12 mouse cellular contexts compared by ENCODE assay signal in genomic region chr1:163344931-163345330, GRCm38 (mm10). TPM values are rescaled to one million over a fixed set of nuclear protein-coding genes. Genes with fewer than 3 reads are reported as not detected.
DNase-seq lines count a peak whose midpoint lies in the region; ATAC-seq and TF ChIP-seq lines count a peak whose summit lies in the region.
"Had no signal": no experiment of that assay in that cellular context is flagged by ENCODE, and none has a peak within 500 bp of the region (broad histone marks: within the 10 kb centered on the region; RNA-seq: fewer than 3 reads in every experiment).

No protein-coding gene starts in this region.

- H3K9ac ChIP-seq in forebrain, embryonic 11.5 days (ENCODE audit: low read length) = no peak overlapping the region
- no peak overlapping the region for H3K9ac ChIP-seq in forebrain, embryonic 14.5 days (ENCODE audit: low read length)
- H3K9ac ChIP-seq in liver, postnatal 0 days (replicated peaks) = no peak overlapping the region
- H3K9ac ChIP-seq in liver, embryonic 12.5 days = no peak overlapping the region
- H3K9ac ChIP-seq: heart, embryonic 12.5 days; limb, embryonic 15.5 days had no signal

- no peak overlapping the region for H3K4me2 ChIP-seq in forebrain, embryonic 11.5 days (ENCODE audit: low read depth, low read length, severe bottlenecking)
- H3K4me2 ChIP-seq in forebrain, embryonic 14.5 days (ENCODE audit: low read length) = no peak overlapping the region
- no peak overlapping the region for H3K4me2 ChIP-seq in liver, postnatal 0 days (ENCODE audit: low read depth, low read length)
- no peak overlapping the region for H3K4me2 ChIP-seq in liver, embryonic 12.5 days
- H3K4me2 ChIP-seq: heart, embryonic 12.5 days; limb, embryonic 15.5 days had no signal

- 0% methylated on average over 1 of the region's 1 CpGs for WGBS in forebrain, embryonic 11.5 days
- 24% methylated on average over 1 of the region's 1 CpGs for WGBS in forebrain, embryonic 14.5 days
- WGBS in liver, postnatal 0 days (ENCODE audit: insufficient replicate concordance) = 32% methylated on average over 1 of the region's 1 CpGs
- WGBS in liver, embryonic 12.5 days (ENCODE audit: insufficient replicate concordance) = 17% methylated on average over 1 of the region's 1 CpGs

- H3K36me3 ChIP-seq in forebrain, embryonic 11.5 days (ENCODE audit: control insufficient read depth, insufficient read depth, low read length) = no peaks in the 10 kb centered on the region
- H3K36me3 ChIP-seq in forebrain, embryonic 14.5 days (ENCODE audit: control insufficient read depth, insufficient read depth, low read length) = no peaks in the 10 kb centered on the region
- H3K36me3 ChIP-seq in liver, postnatal 0 days (replicated peaks; ENCODE audit: insufficient read depth, low read length) = no peaks in the 10 kb centered on the region
- H3K36me3 ChIP-seq in liver, embryonic 12.5 days = no peaks in the 10 kb centered on the region
- H3K36me3 ChIP-seq: heart, embryonic 12.5 days; limb, embryonic 15.5 days had no signal

- TF ChIP-seq CTCF in liver, postnatal 0 days (IDR thresholded peaks at IDR 0.05; ENCODE audit: low read depth) = peak; percentile 30; the same call in 1 of the 2 replicates

- H3K9me3 ChIP-seq in forebrain, embryonic 11.5 days (ENCODE audit: control insufficient read depth, low read length) = no peaks in the 10 kb centered on the region
- no peaks in the 10 kb centered on the region for H3K9me3 ChIP-seq in forebrain, embryonic 14.5 days (replicated peaks; ENCODE audit: control insufficient read depth, low read length)
- no peaks in the 10 kb centered on the region for H3K9me3 ChIP-seq in liver, postnatal 0 days (ENCODE audit: low read length)
- no peaks in the 10 kb centered on the region for H3K9me3 ChIP-seq in liver, embryonic 12.5 days (replicated peaks)
- H3K9me3 ChIP-seq: heart, embryonic 12.5 days; limb, embryonic 15.5 days had no signal

- TF ChIP-seq EP300 in liver, postnatal 0 days (IDR thresholded peaks at IDR 0.05; ENCODE audit: low read depth) = no peak

- no peaks in the 10 kb centered on the region for H3K4me1 ChIP-seq in forebrain, embryonic 11.5 days (replicated peaks; ENCODE audit: control insufficient read depth, insufficient read depth, low read length)
- H3K4me1 ChIP-seq in forebrain, embryonic 14.5 days (ENCODE audit: control insufficient read depth, insufficient read depth, low read length) = no peaks in the 10 kb centered on the region
- no peaks in the 10 kb centered on the region for H3K4me1 ChIP-seq in liver, postnatal 0 days (ENCODE audit: insufficient read depth)
- H3K4me1 ChIP-seq in liver, embryonic 12.5 days = no peaks in the 10 kb centered on the region
- H3K4me1 ChIP-seq: heart, embryonic 12.5 days; limb, embryonic 15.5 days had no signal

- ATAC-seq in forebrain, embryonic 11.5 days (replicated peaks; ENCODE audit: low FRiP score) = 0 out of 2 replicates have a peak, but pooled peaks have one; percentile 33
- no peak for ATAC-seq in forebrain, embryonic 14.5 days
- ATAC-seq in liver, postnatal 0 days = no peak
- no peak for ATAC-seq in liver, embryonic 12.5 days

- DNase-seq in forebrain, embryonic 11.5 days (ENCODE audit: low spot score) = no peak
- DNase-seq in forebrain, embryonic 14.5 days (ENCODE audit: low spot score) = no peak
- DNase-seq in liver, postnatal 0 days = peak; percentile 14
- peak; percentile 5 for DNase-seq in MEL-GATA-1-ER (ENCODE audit: extremely low read depth, low read depth)
- peak; percentile 32 for DNase-seq in retina, embryonic 14.5 days (ENCODE audit: low spot score)
- no peak for DNase-seq in layer of hippocampus, postnatal 10 days (ENCODE audit: low spot score in 2 of 2)
- no peak for DNase-seq in gastrocnemius, adult 8-10 months (ENCODE audit: low spot score in 2 of 2)
- DNase-seq: kidney, postnatal 10 days had no signal

- no peak overlapping the region for H3K27ac ChIP-seq in forebrain, embryonic 11.5 days (ENCODE audit: low read depth, low read length)
- no peak overlapping the region for H3K27ac ChIP-seq in forebrain, embryonic 14.5 days (ENCODE audit: low read depth, low read length)
- no peak overlapping the region for H3K27ac ChIP-seq in liver, postnatal 0 days (ENCODE audit: low read depth)
- no peak overlapping the region for H3K27ac ChIP-seq in liver, embryonic 12.5 days
- H3K27ac ChIP-seq: limb, embryonic 15.5 days had no signal

- H3K27me3 ChIP-seq in forebrain, embryonic 11.5 days (ENCODE audit: control insufficient read depth, insufficient read depth, low read length) = no peaks in the 10 kb centered on the region
- H3K27me3 ChIP-seq in forebrain, embryonic 14.5 days (replicated peaks; ENCODE audit: control insufficient read depth, insufficient read depth, low read length) = no peaks in the 10 kb centered on the region
- H3K27me3 ChIP-seq in liver, postnatal 0 days (ENCODE audit: insufficient read depth, low read length) = no peaks in the 10 kb centered on the region
- H3K27me3 ChIP-seq in liver, embryonic 12.5 days (replicated peaks) = no peaks in the 10 kb centered on the region
- H3K27me3 ChIP-seq: heart, embryonic 12.5 days; limb, embryonic 15.5 days had no signal

- no peak overlapping the region for H3K4me3 ChIP-seq in forebrain, embryonic 11.5 days (ENCODE audit: low read depth, low read length)
- H3K4me3 ChIP-seq in forebrain, embryonic 14.5 days (ENCODE audit: low read depth, low read length) = no peak overlapping the region
- H3K4me3 ChIP-seq in liver, postnatal 0 days (ENCODE audit: low read depth, low read length) = no peak overlapping the region
- no peak overlapping the region for H3K4me3 ChIP-seq in liver, embryonic 12.5 days
- H3K4me3 ChIP-seq: heart, embryonic 12.5 days; limb, embryonic 15.5 days; myocyte had no signal

RNA-seq across cellular contexts. Expression of gene Prrx1, which starts 31.4 kb away (rescaled TPM):
- polyA plus RNA-seq in forebrain, embryonic 11.5 days (2014; fragmentation: Nextera tagmentation; extraction: Ambion mirVana) = 28.5 and 29.0 TPM in 2 replicates
- polyA plus RNA-seq in forebrain, embryonic 14.5 days (2014; fragmentation: Nextera tagmentation; extraction: Ambion mirVana) = 4.7 and 5.1 TPM in 2 replicates
- polyA plus RNA-seq in liver, postnatal 0 days (2015; fragmentation: Nextera tagmentation; extraction: Ambion mirVana) = 0.13 and 0.37 TPM in 2 replicates
- 0.62 and 1.2 TPM in 2 replicates for polyA plus RNA-seq in liver, embryonic 12.5 days (2016; fragmentation: Nextera tagmentation; extraction: Ambion mirVana)
- total RNA-seq in layer of hippocampus, postnatal 10 days (2021) = 1 to 10 TPM; 8.1 to 8.8 TPM
- 10 to 100 TPM; 34.8 to 41.6 (median 35.3) TPM for total RNA-seq in gastrocnemius, adult 8-10 months (2022)

RNA-seq across cellular contexts. Expression of gene Gorab, which starts 58.5 kb away (rescaled TPM):
- polyA plus RNA-seq in forebrain, embryonic 11.5 days (2014; fragmentation: Nextera tagmentation; extraction: Ambion mirVana) = 30.9 and 31.5 TPM in 2 replicates
- 23.5 and 23.6 TPM in 2 replicates for polyA plus RNA-seq in forebrain, embryonic 14.5 days (2014; fragmentation: Nextera tagmentation; extraction: Ambion mirVana)
- 3.1 and 3.4 TPM in 2 replicates for polyA plus RNA-seq in liver, postnatal 0 days (2015; fragmentation: Nextera tagmentation; extraction: Ambion mirVana)
- 6.0 and 7.1 TPM in 2 replicates for polyA plus RNA-seq in liver, embryonic 12.5 days (2016; fragmentation: Nextera tagmentation; extraction: Ambion mirVana)
- total RNA-seq in layer of hippocampus, postnatal 10 days (2021) = 10 to 100 TPM in 1 of 2 experiments, 1 to 10 TPM in 1; 9.4 to 11.4 TPM
- total RNA-seq in gastrocnemius, adult 8-10 months (2022) = 1 to 10 TPM; 2.0 to 2.4 (median 2.3) TPM

Comparison
In these comparisons a context has a peak if more than half of its experiments do, and no peak if none do; other contexts are left out.
1. DNase-seq: peak in liver, postnatal 0 days (single experiment), MEL-GATA-1-ER (single experiment) and retina, embryonic 14.5 days (single experiment); none in forebrain, embryonic 11.5 days (single experiment), forebrain, embryonic 14.5 days (single experiment), layer of hippocampus, postnatal 10 days (0 of 2) and gastrocnemius, adult 8-10 months (0 of 2).